Mouse (Mus musculus): ENCODE data around the gene Aipl1. TPM values are rescaled to one million over a fixed set of nuclear protein-coding genes. Genes with fewer than 3 reads are reported as not detected.

Aipl1 gene
- polyA plus RNA-seq (2015; fragmentation: Nextera tagmentation; extraction: Ambion mirVana) = 0.26 and 0.47 TPM in 2 replicates

DNA sequence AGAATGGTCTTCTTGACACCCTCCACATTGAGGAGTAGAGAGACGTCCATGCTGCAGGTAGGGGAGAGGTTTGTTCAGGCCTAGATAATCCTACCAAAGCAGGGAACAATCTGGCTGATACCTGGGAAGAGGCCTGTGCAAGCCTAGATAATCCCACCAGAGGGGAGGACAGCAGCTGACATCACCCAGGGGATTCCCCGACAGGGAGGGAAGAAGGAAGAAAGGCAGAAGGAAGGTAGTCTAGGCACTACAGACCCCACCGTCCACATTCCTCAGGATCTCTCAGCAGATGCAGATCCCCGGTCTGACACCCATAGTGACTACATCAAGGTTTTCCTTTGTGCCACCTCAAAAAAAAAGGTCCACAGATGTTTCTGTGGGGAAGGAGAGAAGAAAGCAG is at the start of gene Aipl1:
Gene Aipl1, minus strand, starts transcription at position 101 of the 400 bp plus-strand sequence.

DNA sequence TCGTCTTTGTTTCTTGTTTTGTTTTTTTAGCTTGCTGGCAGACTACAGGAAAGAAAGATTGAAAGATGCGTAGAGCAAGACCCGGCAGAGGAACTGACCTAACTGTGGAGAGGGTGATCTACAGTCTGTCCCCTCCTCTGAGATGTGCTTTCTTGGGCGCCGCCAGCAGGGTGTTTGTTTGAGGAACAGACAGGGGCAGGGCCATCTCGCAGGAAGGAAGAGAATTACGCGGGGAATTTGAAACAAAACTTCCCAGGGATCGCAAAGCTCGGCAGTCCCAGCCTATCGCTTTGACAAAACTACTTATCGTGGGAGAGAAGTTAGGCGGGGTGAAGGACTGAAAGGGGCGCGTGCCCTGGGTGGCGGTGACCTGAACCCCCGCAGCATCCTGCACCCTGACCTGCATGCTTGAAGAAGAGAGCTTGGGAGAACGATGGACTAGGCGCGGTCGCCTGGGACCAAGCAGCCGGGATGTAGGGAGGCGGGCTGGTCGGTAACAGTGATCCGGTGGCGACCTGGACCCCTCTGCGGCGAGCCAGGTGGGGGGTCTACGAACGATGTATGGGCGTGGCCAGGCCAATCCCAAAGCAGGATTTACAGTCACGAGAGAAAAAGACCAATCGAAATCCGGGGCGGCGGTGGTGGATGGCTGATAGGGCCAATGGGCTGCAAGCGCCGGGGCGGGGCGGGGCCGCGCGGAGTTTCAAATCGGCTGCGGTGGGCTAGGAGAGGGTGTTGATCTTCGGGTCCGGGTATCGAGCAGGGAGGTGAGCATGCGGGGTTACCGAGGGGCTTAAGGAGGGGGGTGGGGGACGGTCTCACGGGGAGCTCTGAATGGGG is 4.7 kb upstream of the Aipl1 start, which contains the start of gene Pimreg:
Gene Pimreg, plus strand, starts transcription at position 265 of the 840 bp plus-strand sequence.

Other genes starting within 250 kb of the Aipl1 start
- 15.9 and 19.8 TPM in 2 replicates for gene Pimreg, start 4.5 kb upstream of the Aipl1 start, polyA plus RNA-seq (2015; fragmentation: Nextera tagmentation; extraction: Ambion mirVana)
- 0.23 and 0.47 TPM in 2 replicates for gene Pitpnm3, start 98.3 kb upstream of the Aipl1 start, polyA plus RNA-seq (2015; fragmentation: Nextera tagmentation; extraction: Ambion mirVana)
- gene Gm43951, start 169.3 kb upstream of the Aipl1 start, polyA plus RNA-seq (2015; fragmentation: Nextera tagmentation; extraction: Ambion mirVana) = 0.06 and 0.07 TPM in 2 replicates
- 6.0 and 7.7 TPM in 2 replicates for gene 4933427D14Rik, start 169.9 kb upstream of the Aipl1 start, polyA plus RNA-seq (2015; fragmentation: Nextera tagmentation; extraction: Ambion mirVana)
- 102 and 113 TPM in 2 replicates for gene Txndc17, start 170.0 kb upstream of the Aipl1 start, polyA plus RNA-seq (2015; fragmentation: Nextera tagmentation; extraction: Ambion mirVana)
- 23.3 and 26.0 TPM in 2 replicates for gene Med31, start 178.1 kb upstream of the Aipl1 start, polyA plus RNA-seq (2015; fragmentation: Nextera tagmentation; extraction: Ambion mirVana)
- gene Slc13a5, start 229.7 kb upstream of the Aipl1 start, polyA plus RNA-seq (2015; fragmentation: Nextera tagmentation; extraction: Ambion mirVana) = not detected in 2 replicates